Mouse (Mus musculus) cerebellum, adult 2 months (tissue): ENCODE results near the gene Lmbr1.

ENCODE experiments used
- CTCF ChIP-seq: fragments of 200-500 bp; IDR thresholded peaks from 2 replicates; pipeline ENCODE4 v1.5.1; 2011; ENCODE audit warnings: low read depth, mild to moderate bottlenecking, control low read depth, low read length, moderate library complexity, borderline replicate concordance; ENCODE audit not compliant: insufficient read depth
- POLR2A ChIP-seq: fragments of 200-500 bp; IDR thresholded peaks from 2 replicates; pipeline ENCODE4 v1.6.1; 2011; ENCODE audit warnings: low read length, control low read depth, borderline replicate concordance; ENCODE audit not compliant: insufficient read depth

DNA sequence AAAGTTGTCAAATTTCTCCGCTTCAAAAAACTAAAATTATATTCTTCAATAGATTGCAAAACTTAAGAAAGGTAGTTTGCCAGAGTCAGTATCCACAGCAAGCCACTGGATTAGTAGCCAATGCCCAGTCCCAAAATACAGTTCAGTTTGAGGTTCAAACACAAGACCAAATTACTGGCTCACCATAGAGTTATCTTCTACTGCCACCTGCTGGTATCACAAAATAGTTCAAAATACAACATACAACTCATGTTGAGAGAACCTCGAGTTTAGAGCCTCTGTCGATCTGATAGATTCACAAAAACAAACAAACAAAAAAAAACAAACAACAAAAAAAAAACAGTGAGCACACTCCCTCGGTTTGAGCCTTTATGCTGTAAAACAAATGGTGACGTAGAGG is 42.4 kb downstream of the Lmbr1 start:
- no peak for TF ChIP-seq POLR2A
- TF ChIP-seq CTCF: peak; percentile 13; the same call in 1 of the 2 replicates
